Mouse (Mus musculus): ENCODE results near the gene Fgf22.

DNA sequence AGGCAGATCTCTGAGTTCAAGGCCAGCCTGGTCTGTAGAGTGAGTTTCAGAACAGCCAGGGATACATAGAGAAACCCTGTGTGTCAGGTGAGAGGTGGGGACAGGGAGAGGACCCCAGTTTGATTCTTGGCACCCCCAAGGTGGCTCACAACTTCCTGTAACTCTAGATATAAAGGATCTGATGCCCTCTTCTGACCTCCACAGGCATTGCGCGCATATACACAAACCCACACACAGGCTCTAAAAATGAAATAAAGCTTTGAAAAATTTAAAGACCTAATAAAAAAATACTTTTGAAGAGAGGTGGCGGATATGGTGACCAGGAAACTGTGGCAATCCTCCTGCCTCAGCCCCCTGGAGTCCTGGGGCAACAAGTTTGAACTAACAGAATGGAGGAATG lies 41.0 kb downstream of the Fgf22 start:
- TF ChIP-seq CTCF (IDR thresholded peaks at IDR 0.05; ENCODE audit: low read depth, low read length) (no peak), POLR2A (IDR thresholded peaks at IDR 0.05; ENCODE audit: extremely low read depth, insufficient read depth, low read length) (no peak)

Measured in liver, adult 2 months (tissue).